Mouse (Mus musculus): ENCODE data around the gene Hnrnpc. TPM values are rescaled to one million over a fixed set of nuclear protein-coding genes. Genes with fewer than 3 reads are reported as not detected.

The Hnrnpc gene
- polyA plus RNA-seq (2021) = 359 TPM

GRCm38 (mm10) chr14:52103856-52104676, at the start of gene Hnrnpc:
Hnrnpc (minus strand) TSS chr14:52104028.
- no peak for TF ChIP-seq CTCF (IDR thresholded peaks at IDR 0.05)
- ATAC-seq = peak; percentile 99
- POLR2A ChIA-PET = interaction anchor here (1.0 kb wide), 1 partner anchor 82 kb away, joined by 3 read pairs; no protein-coding TSS in a partner anchor

GRCm38 (mm10) chr14:52152613-52153012, 48.8 kb upstream of the Hnrnpc start:
- H3K27me3 ChIP-seq = peaks cover 3% of the 10 kb centered on the region
- POLR2A ChIA-PET = interaction anchor here (0.6 kb wide), 2 partner anchors 33 to 36 kb away, joined by 3 read pairs; no protein-coding TSS in a partner anchor
- TF ChIP-seq CTCF (IDR thresholded peaks at IDR 0.05) = no peak
- ATAC-seq (no peak), DNase-seq (ENCODE audit: low read depth, low spot score) (no peak)
- in situ Hi-C loops (cut with MboI; ENCODE audit: low pct_unique_long_range_greater_than_20kb) = no loop called here
- CTCF ChIA-PET = interaction anchor here (1.5 kb wide), 1 partner anchor 28 kb away, joined by 4 read pairs; no protein-coding TSS in a partner anchor

More at GRCm38 (mm10) chr14:52103856-52104676, at the start of gene Hnrnpc:
- CTCF ChIA-PET = interaction anchor here (1.3 to 2.0 kb wide), 5 partner anchors 11 to 121 kb away, joined by 3 to 6 read pairs (median 4); no protein-coding TSS in a partner anchor
- H3K27me3 ChIP-seq = no peaks in the 10 kb centered on the region
- in situ Hi-C loops (cut with MboI; ENCODE audit: low pct_unique_long_range_greater_than_20kb) = no loop called here
- peak; percentile 100 for DNase-seq (ENCODE audit: low read depth, low spot score)

GRCm38 (mm10) chr14:52152179-52152578, 48.4 kb upstream of the Hnrnpc start:
- ChIA-PET POLR2A (interaction anchor here (0.6 kb wide), 1 partner anchor 33 kb away, joined by 3 read pairs; no protein-coding TSS in a partner anchor), CTCF (interaction anchor here (1.5 kb wide), 1 partner anchor 28 kb away, joined by 4 read pairs; no protein-coding TSS in a partner anchor)
- DNase-seq (ENCODE audit: low read depth, low spot score) (no peak), ATAC-seq (no peak)
- H3K27me3 ChIP-seq = peaks cover 3% of the 10 kb centered on the region
- TF ChIP-seq CTCF (IDR thresholded peaks at IDR 0.05) = no peak
- in situ Hi-C loops (cut with MboI; ENCODE audit: low pct_unique_long_range_greater_than_20kb) = no loop called here

DNA sequence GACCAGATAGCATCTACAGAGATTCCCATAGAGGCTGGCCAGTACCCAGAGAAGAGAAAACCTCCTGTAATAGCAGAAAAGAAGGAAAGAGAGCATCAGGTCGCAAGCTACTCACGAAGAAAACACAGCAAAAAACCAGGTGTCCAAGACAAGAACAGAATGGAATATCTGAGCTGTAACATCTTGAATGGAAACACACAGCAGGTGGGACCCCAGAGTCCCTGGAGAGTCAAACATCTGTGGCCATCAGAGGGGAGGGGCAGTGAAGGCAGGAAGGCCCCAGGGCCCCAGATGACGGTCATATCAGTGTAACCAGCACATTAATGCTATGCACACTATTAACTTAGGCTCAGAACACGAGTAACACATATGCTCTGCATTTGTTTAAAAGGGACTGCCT, 46.1 kb upstream of the Hnrnpc start:
- CTCF ChIA-PET = interaction anchor here (1.1 kb wide), 1 partner anchor 11 kb away, joined by 3 read pairs; no protein-coding TSS in a partner anchor
- peaks cover 3% of the 10 kb centered on the region for H3K27me3 ChIP-seq
- no peak for DNase-seq (ENCODE audit: low read depth, low spot score)
- no peak for TF ChIP-seq CTCF (IDR thresholded peaks at IDR 0.05)
- POLR2A ChIA-PET = no interaction called here
- in situ Hi-C loops (cut with MboI; ENCODE audit: low pct_unique_long_range_greater_than_20kb) = no loop called here
- ATAC-seq = no peak

- in situ Hi-C loops (cut with MboI; ENCODE audit: low pct_unique_long_range_greater_than_20kb) = no loop called here
- no peak for ATAC-seq
- H3K27me3 ChIP-seq = peaks cover 3% of the 10 kb centered on the region
- no peak for DNase-seq (ENCODE audit: low read depth, low spot score)
- ChIA-PET POLR2A (interaction anchor here (0.5 kb wide), 1 partner anchor 14 kb away, joined by 3 read pairs; no protein-coding TSS in a partner anchor), CTCF (interaction anchor here (1.0 to 1.7 kb wide), 5 partner anchors 10 to 30 kb away, joined by 3 read pairs; no protein-coding TSS in a partner anchor)
- peak; percentile 52 for TF ChIP-seq CTCF (IDR thresholded peaks at IDR 0.05)
Measured at GRCm38 (mm10) chr14:52146540-52146939, 42.7 kb upstream of the Hnrnpc start.

GRCm38 (mm10) chr14:52144165-52144564, 40.3 kb upstream of the Hnrnpc start:
- peaks cover 3% of the 10 kb centered on the region for H3K27me3 ChIP-seq
- in situ Hi-C loops (cut with MboI; ENCODE audit: low pct_unique_long_range_greater_than_20kb) = no loop called here
- TF ChIP-seq CTCF (IDR thresholded peaks at IDR 0.05) = no peak
- ATAC-seq (no peak), DNase-seq (ENCODE audit: low read depth, low spot score) (no peak)
- CTCF ChIA-PET = interaction anchor here (0.9 to 1.6 kb wide), 2 partner anchors 9 to 30 kb away, joined by 3 read pairs; no protein-coding TSS in a partner anchor
- POLR2A ChIA-PET = no interaction called here

DNA sequence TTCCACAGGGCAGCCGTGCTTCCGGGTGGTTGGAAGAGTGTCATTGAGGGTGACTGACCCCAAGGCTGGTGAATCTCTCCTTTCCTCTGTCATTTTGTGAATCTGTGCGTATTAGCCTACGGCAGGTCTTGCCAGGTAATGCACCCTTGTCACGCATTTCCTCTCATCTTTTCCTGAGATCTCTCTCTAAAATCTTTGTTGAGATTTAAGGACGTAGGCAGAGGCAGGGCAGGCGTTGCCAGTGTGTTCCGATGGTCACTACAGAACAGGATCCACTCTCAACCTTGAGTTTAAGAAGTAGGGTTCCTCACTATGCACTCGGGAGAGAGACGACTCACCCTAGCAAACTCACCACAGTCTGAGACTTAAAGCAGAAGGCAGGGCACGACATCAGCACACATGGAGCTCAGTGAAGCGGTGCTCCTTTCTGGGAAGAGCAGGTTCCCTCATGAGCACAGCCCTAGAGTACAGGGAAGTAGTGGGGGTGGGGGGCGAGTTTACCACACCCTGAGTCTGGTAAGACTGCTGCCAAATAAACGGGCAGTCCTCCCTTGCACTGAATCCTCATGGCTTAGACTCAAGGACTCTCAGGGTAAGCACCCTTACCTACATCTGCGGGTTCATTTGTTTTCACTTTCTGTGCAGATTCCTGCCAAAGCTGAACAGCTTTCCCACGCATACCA, 37.8 kb upstream of the Hnrnpc start:
- ChIA-PET CTCF (interaction anchor here (0.9 to 2.1 kb wide), 3 partner anchors 12 to 35 kb away, joined by 3 to 5 read pairs (median 3); no protein-coding TSS in a partner anchor), POLR2A (interaction anchor here (1.5 kb wide), 1 partner anchor 28 kb away, joined by 3 read pairs; no protein-coding TSS in a partner anchor)
- no peak for DNase-seq (ENCODE audit: low read depth, low spot score)
- in situ Hi-C loops (cut with MboI; ENCODE audit: low pct_unique_long_range_greater_than_20kb) = no loop called here
- no peaks in the 10 kb centered on the region for H3K27me3 ChIP-seq
- no peak for TF ChIP-seq CTCF (IDR thresholded peaks at IDR 0.05)
- no peak for ATAC-seq

DNA sequence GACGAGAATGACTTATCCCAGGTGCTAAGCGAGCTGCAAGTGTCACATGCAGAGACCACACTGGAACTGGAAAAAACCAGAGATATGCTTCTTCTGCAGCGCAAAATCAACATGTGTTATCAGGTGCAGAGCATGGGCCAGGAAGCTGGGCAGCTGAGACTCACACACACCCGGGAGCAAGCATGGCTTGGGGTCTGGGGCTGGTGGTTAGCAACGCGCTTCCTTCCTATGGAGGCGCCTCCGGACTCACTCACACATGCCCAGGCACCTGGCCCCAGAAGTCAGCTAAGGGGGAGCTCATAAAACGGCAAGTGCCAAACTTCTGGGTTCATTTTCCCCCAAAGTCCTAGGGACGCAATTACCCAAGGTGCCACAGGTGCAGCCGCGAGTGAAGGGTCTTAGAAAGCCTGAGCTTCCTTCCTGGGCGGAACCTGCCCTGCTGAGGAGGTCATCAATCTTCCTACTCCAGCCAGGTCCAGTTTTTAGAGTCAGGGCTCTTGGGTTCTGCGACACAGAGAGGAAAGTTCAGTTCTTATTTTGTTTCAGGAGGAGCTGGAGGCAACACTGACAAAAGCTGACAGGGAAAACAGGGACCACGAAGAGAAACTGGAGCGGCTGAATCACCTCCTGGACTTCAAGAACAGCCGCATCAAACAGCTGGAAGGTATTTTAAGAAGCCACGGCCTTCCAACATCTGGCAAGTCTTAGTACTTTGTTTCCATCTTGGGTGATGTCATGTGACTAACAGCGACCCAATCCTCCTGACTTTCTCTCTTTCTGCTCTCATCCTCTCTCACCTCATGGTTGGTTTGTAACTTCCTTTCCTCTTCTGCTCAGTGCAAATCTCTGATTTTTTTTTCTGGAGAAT, 37.0 kb upstream of the Hnrnpc start:
- H3K27me3 ChIP-seq = no peaks in the 10 kb centered on the region
- CTCF ChIA-PET = interaction anchor here (1.0 to 2.1 kb wide), 3 partner anchors 12 to 36 kb away, joined by 3 to 5 read pairs (median 3); no protein-coding TSS in a partner anchor
- DNase-seq (ENCODE audit: low read depth, low spot score) = no peak
- POLR2A ChIA-PET = interaction anchor here (1.5 kb wide), 1 partner anchor 27 kb away, joined by 3 read pairs; no protein-coding TSS in a partner anchor
- ATAC-seq = no peak
- TF ChIP-seq CTCF (IDR thresholded peaks at IDR 0.05) = no peak
- in situ Hi-C loops (cut with MboI; ENCODE audit: low pct_unique_long_range_greater_than_20kb) = no loop called here

DNA sequence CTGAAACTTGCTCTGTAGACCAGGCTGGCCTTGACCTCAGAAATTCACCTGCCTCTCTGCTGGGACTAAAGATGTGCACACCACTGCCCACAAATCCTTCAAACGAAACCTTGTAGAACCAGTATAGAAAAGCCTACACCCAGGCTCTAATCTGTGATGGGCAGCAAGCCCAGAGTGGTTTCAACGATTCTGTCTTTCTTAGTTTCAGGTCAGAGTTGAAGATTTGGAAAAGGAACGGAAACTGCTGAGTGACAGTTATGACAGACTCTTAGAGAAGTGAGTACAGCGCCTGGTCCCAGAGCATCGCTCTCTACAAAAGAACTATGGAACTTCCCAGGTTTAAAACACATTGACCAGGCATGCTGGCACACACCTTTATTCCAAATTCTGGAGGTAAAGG, 29.8 kb upstream of the Hnrnpc start:
- DNase-seq (ENCODE audit: low read depth, low spot score) (no peak), ATAC-seq (no peak)
- ChIA-PET POLR2A (no interaction called here), CTCF (interaction anchor here (1.6 kb wide), 1 partner anchor 62 kb away, joined by 3 read pairs; no protein-coding TSS in a partner anchor)
- in situ Hi-C loops (cut with MboI; ENCODE audit: low pct_unique_long_range_greater_than_20kb) = no loop called here
- H3K27me3 ChIP-seq = no peaks in the 10 kb centered on the region
- no peak for TF ChIP-seq CTCF (IDR thresholded peaks at IDR 0.05)
